Mouse (Mus musculus): ENCODE measurements around the gene Ap3d1. TPM values are rescaled to one million over a fixed set of nuclear protein-coding genes. Genes with fewer than 3 reads are reported as not detected.

Ap3d1 gene
- polyA plus RNA-seq, 1 experiment from 2014 or later = 59.3 TPM

DNA sequence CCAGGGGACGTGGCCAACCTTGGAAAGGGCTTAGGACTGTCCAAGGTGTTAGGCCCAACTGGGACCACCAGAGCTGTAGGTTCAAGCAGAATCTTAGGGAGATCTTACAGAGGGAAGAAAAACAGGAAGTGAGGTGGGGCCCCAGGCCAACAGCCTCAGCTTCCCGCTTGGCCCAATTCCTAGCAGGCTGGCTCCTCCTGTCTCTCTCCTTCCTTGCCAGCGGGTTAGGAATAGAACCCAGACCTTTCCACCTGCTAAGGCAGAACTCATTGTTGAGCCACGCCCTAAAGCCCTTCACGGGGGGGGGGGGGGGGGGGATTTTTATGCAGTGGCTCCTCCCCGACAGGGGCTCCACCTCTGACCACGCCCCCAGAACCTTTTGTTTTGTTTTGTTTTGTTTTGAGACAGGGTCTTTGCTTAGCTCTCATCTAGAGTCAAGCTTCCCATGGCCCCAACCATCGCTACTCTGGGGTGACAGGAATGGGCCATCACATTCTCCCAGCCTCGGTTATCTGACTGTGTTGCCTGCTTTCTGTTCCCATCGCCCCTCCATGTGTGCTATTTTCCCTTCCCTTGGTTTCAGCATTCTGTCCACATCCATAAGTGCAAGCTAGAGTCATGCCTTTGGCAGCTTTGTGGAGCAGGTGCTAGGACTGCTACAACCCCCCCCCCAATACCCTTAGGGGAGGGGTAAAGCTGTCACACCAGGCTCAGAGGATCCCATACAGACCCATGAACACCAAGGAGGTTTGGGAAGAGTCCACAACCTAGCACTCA, 63.3 kb downstream of the Ap3d1 start:
- Histone ChIP-seq H3K27me3 (ENCODE audit: control insufficient read depth, insufficient read depth, low read length) (no peaks in the 10 kb centered on the region), H3K27ac (ENCODE audit: low read depth, low read length) (peak overlapping the region; percentile 98), H3K4me3 (ENCODE audit: low read depth, low read length) (no peak overlapping the region; the same call in 1 of the 2 replicates), H3K9ac (ENCODE audit: low read depth, low read length) (peak overlapping the region; percentile 81), H3K4me1 (ENCODE audit: control insufficient read depth, insufficient read depth, low read length) (peaks cover 45% of the 10 kb centered on the region), H3K9me3 (replicated peaks; ENCODE audit: control insufficient read depth, low read length) (no peaks in the 10 kb centered on the region), H3K36me3 (ENCODE audit: control insufficient read depth, insufficient read depth, low read length) (no peaks in the 10 kb centered on the region; the same call in 1 of the 2 replicates), H3K4me2 (peak overlapping the region; percentile 92)
- WGBS (ENCODE audit: insufficient replicate concordance) = 47% methylated on average over 10 of the region's 10 CpGs
- ATAC-seq (replicated peaks; ENCODE audit: insufficient number of reproducible peaks, low FRiP score, low TSS enrichment) = no peak

DNA sequence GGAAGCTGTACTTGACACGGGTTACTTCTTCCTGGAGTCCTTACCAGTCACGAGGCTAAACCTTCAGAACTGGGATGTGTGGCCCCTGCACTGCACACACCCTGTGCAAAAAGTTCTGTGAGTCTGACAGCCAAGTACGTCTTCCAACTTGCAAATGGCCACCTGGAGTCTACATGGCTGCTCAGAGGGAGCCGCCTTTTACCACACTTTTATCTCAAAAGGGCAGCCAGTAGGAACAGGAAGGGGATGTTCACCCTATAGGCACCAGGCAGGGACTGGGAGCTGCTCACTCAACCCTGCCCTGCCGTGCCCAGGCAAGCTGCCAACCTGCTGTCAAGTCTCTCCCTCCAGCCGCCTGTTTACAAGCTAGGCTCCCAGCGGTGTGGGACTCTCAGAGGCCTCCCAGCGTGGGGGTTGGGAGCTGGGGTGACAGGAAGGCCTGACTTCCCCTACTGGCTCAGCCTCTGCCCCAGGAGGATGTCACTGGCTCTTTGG, 64.1 kb downstream of the Ap3d1 start, which contains the start of gene Mknk2:
TSS of gene Mknk2 (minus strand) at position 171 of the 495 bp plus-strand sequence.
- Histone ChIP-seq H3K4me1 (ENCODE audit: control insufficient read depth, insufficient read depth, low read length) (peaks cover 53% of the 10 kb centered on the region), H3K4me3 (ENCODE audit: low read depth, low read length) (peak within 1 kb of the TSS; percentile 97), H3K36me3 (ENCODE audit: control insufficient read depth, insufficient read depth, low read length) (no peaks in the 10 kb centered on the region), H3K27ac (ENCODE audit: low read depth, low read length) (peak within 1 kb of the TSS; percentile 98), H3K9ac (ENCODE audit: low read depth, low read length) (peak within 1 kb of the TSS; percentile 81), H3K4me2 (peak within 1 kb of the TSS; percentile 92), H3K27me3 (ENCODE audit: control insufficient read depth, insufficient read depth, low read length) (no peaks in the 10 kb centered on the region), H3K9me3 (replicated peaks; ENCODE audit: control insufficient read depth, low read length) (no peaks in the 10 kb centered on the region)
- WGBS (ENCODE audit: insufficient replicate concordance) = 12% methylated on average over 8 of the region's 8 CpGs
- ATAC-seq (replicated peaks; ENCODE audit: insufficient number of reproducible peaks, low FRiP score, low TSS enrichment) = peak; percentile 52

DNA sequence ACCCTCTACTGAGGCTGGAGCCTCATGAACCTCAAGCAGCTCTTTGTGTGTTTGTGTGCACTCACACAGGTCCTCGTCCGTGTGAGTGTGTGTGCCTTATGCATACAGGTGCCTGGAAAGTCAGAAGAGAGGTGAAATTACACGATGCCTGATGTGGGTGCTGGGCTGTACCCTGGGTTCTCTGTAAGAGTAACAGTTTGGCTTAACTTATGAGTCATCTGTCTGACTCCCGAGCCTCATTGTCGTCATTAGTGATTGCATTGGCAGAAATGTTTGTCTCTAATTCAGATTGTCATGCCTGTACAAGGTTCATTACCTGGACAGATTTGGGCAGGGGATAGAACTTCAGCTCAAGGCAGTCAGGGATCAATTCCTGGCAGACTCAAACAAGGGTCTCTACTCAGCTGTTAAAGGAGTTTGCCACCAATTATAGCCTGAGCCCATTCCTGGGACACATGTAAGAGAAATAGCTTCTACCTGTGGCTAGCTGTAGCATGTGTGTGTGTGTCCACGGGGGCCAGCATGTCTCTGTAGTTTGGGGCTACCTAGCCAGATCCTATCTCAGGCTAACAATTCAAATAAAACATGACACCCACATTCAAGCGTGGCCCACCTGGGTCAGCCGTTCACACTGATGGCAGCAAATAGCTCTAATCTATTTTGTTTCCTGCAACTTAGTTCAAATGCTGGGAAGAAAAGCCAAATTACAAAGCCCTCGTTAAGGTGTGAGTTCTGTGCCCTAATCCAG, 64.8 kb downstream of the Ap3d1 start:
- Histone ChIP-seq H3K36me3 (ENCODE audit: control insufficient read depth, insufficient read depth, low read length) (no peaks in the 10 kb centered on the region), H3K4me2 (peak overlapping the region; percentile 92), H3K9me3 (replicated peaks; ENCODE audit: control insufficient read depth, low read length) (no peaks in the 10 kb centered on the region), H3K27ac (ENCODE audit: low read depth, low read length) (peak overlapping the region; percentile 98), H3K4me3 (ENCODE audit: low read depth, low read length) (peak overlapping the region; percentile 97), H3K27me3 (ENCODE audit: control insufficient read depth, insufficient read depth, low read length) (no peaks in the 10 kb centered on the region), H3K9ac (ENCODE audit: low read depth, low read length) (peak overlapping the region; percentile 81), H3K4me1 (ENCODE audit: control insufficient read depth, insufficient read depth, low read length) (peaks cover 54% of the 10 kb centered on the region)
- 29% methylated on average over 9 of the region's 9 CpGs for WGBS (ENCODE audit: insufficient replicate concordance)
- ATAC-seq (replicated peaks; ENCODE audit: insufficient number of reproducible peaks, low FRiP score, low TSS enrichment) = no peak

DNA sequence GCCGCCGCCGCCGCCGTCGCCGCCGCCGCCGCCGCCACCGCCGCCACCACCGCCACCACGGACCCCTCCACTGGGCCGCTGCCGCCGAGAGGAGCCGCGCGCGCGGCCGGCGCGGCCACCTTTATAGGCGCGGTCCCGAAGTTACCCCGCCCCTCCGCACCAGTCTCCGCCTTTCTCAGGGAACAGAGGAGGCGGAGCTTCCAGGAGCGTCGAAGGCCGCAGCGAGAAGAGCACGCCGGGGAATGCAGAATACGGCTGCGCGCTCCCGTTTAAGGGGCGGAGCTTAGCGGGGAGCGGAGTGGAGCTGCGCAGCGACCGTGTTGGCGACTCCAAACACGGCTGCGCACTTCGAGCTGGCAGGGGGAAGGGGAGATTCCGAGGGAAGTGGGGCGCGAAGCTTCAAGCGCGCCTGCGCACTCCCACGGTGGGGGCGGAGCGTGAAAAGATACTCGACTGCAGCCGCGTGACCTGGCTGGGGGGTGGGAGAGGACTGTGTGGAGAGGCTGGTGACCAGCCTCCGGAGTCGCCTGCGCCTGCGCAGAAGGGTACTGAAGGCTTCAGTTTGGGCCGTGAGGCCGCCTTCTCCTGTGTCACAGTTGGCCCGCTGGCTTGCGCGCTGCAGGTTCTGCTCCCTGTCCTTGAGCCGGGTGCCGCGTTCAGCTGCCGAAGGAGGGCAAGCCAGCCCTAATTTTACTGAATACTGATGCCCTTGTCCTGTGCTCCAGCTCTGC, 65.7 kb downstream of the Ap3d1 start:
- peak overlapping the region; percentile 92 for H3K4me2 ChIP-seq
- H3K36me3 ChIP-seq (ENCODE audit: control insufficient read depth, insufficient read depth, low read length) = peaks cover 1% of the 10 kb centered on the region
- peak; percentile 85 for ATAC-seq (replicated peaks; ENCODE audit: insufficient number of reproducible peaks, low FRiP score, low TSS enrichment)
- no peaks in the 10 kb centered on the region for H3K27me3 ChIP-seq (ENCODE audit: control insufficient read depth, insufficient read depth, low read length)
- peak overlapping the region; percentile 94 for H3K9ac ChIP-seq (ENCODE audit: low read depth, low read length)
- H3K4me3 ChIP-seq (ENCODE audit: low read depth, low read length) = peak overlapping the region; percentile 97
- H3K27ac ChIP-seq (ENCODE audit: low read depth, low read length) = peak overlapping the region; percentile 98
- under 1% methylated on average over 53 of the region's 78 CpGs for WGBS (ENCODE audit: insufficient replicate concordance)
- H3K4me1 ChIP-seq (ENCODE audit: control insufficient read depth, insufficient read depth, low read length) = peaks cover 57% of the 10 kb centered on the region
- no peaks in the 10 kb centered on the region for H3K9me3 ChIP-seq (replicated peaks; ENCODE audit: control insufficient read depth, low read length)

DNA sequence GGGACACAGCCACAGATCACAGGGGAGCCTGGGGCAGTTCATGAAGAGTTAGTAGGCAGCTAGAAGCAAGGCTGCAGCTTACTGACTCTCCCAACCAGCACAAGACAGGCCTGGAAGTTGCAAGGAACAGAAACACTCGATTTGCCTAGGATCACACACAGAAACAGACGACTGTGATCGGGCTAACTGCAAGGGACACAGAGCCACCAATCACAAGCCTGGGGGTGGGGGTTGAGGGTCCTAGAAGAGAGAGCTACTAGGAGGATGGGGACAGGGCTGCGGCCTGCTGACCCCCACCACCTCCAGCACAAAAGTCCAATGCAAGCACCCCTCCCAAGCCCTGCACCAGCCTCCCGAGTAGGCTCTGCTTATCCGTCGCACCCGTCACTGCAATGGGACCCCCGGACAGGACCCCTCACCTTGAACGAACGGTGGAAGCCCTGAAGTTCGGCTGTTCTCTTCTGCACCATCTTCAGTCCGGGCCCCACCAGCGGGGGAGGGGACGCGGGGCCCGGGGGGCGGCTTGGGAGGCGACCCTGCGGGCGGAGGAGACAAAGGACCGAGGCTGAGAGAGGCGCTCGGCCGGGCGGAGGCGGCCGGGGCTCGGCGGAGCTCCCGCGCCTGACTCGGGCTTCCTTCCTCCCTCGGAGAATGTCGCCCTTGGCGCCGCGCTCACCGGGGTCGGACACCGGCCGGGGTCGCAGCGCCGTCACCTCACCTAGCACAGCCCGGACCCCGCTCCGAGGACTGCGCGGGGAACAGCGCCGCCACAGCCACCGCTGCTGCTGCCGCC, 66.5 kb downstream of the Ap3d1 start:
- H3K4me3 ChIP-seq (ENCODE audit: low read depth, low read length) = peak overlapping the region; percentile 97
- H3K4me2 ChIP-seq = peak overlapping the region; percentile 92
- no peaks in the 10 kb centered on the region for H3K27me3 ChIP-seq (ENCODE audit: control insufficient read depth, insufficient read depth, low read length)
- H3K36me3 ChIP-seq (ENCODE audit: control insufficient read depth, insufficient read depth, low read length) = peaks cover 6% of the 10 kb centered on the region
- under 1% methylated on average over 45 of the region's 54 CpGs for WGBS (ENCODE audit: insufficient replicate concordance)
- peak overlapping the region; percentile 94 for H3K9ac ChIP-seq (ENCODE audit: low read depth, low read length)
- ATAC-seq (replicated peaks; ENCODE audit: insufficient number of reproducible peaks, low FRiP score, low TSS enrichment) = peak; percentile 7; the same call in 1 of the 2 replicates
- peak overlapping the region; percentile 79 for H3K27ac ChIP-seq (ENCODE audit: low read depth, low read length)
- no peaks in the 10 kb centered on the region for H3K9me3 ChIP-seq (replicated peaks; ENCODE audit: control insufficient read depth, low read length)
- H3K4me1 ChIP-seq (ENCODE audit: control insufficient read depth, insufficient read depth, low read length) = peaks cover 57% of the 10 kb centered on the region

DNA sequence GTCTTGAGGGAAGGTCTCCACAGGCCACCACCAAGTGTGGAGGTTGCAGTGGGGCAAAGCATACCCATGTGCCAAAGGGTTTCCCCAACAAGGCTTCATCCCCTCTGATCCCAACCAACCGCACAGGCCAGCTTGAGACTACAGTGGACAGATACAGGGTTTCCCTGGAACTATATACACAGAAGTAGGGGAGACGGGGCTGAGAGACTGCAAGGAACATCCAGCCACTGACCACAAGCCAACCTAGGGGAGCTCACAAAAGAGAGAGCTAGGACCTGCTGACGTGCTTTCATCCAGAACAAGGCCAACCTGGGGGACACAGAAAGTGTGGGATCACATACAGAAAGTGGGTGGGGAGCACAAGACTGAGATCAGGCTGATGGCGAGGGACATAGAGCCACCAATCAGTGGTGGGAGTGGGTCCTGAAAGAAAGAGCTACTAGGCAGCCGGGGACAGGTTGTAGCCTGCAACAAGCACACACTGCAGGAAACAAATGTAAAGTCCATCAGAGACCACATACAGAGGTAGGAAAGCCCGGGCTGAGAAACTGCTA, 67.1 kb downstream of the Ap3d1 start:
- peaks cover 56% of the 10 kb centered on the region for H3K4me1 ChIP-seq (ENCODE audit: control insufficient read depth, insufficient read depth, low read length)
- H3K27ac ChIP-seq (ENCODE audit: low read depth, low read length) = peak overlapping the region; percentile 79
- ATAC-seq (replicated peaks; ENCODE audit: insufficient number of reproducible peaks, low FRiP score, low TSS enrichment) = no peak
- peak overlapping the region; percentile 97 for H3K4me3 ChIP-seq (ENCODE audit: low read depth, low read length)
- peaks cover 11% of the 10 kb centered on the region for H3K36me3 ChIP-seq (ENCODE audit: control insufficient read depth, insufficient read depth, low read length)
- WGBS (ENCODE audit: insufficient replicate concordance) = 22% methylated on average over 6 of the region's 6 CpGs
- no peaks in the 10 kb centered on the region for H3K9me3 ChIP-seq (replicated peaks; ENCODE audit: control insufficient read depth, low read length)
- H3K27me3 ChIP-seq (ENCODE audit: control insufficient read depth, insufficient read depth, low read length) = no peaks in the 10 kb centered on the region
- H3K4me2 ChIP-seq = peak overlapping the region; percentile 92
- peak overlapping the region; percentile 94 for H3K9ac ChIP-seq (ENCODE audit: low read depth, low read length)

DNA sequence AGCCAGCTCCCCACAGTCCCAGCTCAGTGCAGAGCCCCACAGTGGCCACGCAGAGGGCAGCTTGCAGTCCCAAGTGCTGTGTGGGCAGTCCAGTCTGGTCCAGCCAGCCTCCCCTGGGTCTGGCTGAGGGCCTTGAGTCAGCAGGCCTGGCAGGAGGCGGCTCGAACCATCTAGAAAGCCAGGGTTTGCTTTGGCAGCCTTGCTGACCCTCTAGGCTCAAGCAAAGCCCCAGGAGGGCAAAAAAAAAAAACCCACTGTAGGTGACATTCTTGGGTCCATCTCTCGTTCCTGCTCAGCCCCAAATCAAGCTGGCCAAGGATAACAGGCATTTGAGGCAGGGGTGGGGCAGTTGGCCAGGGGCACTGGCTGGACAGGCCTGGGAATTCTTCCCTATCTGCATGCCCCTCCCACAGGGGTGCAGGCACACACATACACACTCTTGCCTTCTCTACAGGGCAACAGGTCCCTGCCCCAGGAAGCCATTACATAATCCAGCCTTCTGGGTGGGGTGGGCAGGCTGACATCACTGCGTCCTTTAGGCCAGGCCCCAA, 67.8 kb downstream of the Ap3d1 start:
- Histone ChIP-seq H3K9ac (ENCODE audit: low read depth, low read length) (peak overlapping the region; percentile 94), H3K4me3 (ENCODE audit: low read depth, low read length) (peak overlapping the region; percentile 97), H3K27ac (ENCODE audit: low read depth, low read length) (0 out of 2 replicates have a peak overlapping the region, but pooled peaks have one; percentile 10), H3K4me1 (ENCODE audit: control insufficient read depth, insufficient read depth, low read length) (peaks cover 49% of the 10 kb centered on the region), H3K36me3 (ENCODE audit: control insufficient read depth, insufficient read depth, low read length) (peaks cover 17% of the 10 kb centered on the region), H3K4me2 (peak overlapping the region; percentile 92), H3K9me3 (replicated peaks; ENCODE audit: control insufficient read depth, low read length) (no peaks in the 10 kb centered on the region), H3K27me3 (ENCODE audit: control insufficient read depth, insufficient read depth, low read length) (no peaks in the 10 kb centered on the region)
- no peak for ATAC-seq (replicated peaks; ENCODE audit: insufficient number of reproducible peaks, low FRiP score, low TSS enrichment)
- WGBS (ENCODE audit: insufficient replicate concordance) = 59% methylated on average over 5 of the region's 5 CpGs
